Mouse (Mus musculus) liver, adult (tissue): Measurements from ENCODE around the gene Phactr1.

Experiments used
- GATA4 ChIP-seq: IDR thresholded peaks from 2 replicates; pipeline ENCODE4 v1.6.1; 2014; ENCODE audit warnings: mild to moderate bottlenecking, low read length; ENCODE audit not compliant: insufficient replicate concordance

Gene Phactr1

DNA sequence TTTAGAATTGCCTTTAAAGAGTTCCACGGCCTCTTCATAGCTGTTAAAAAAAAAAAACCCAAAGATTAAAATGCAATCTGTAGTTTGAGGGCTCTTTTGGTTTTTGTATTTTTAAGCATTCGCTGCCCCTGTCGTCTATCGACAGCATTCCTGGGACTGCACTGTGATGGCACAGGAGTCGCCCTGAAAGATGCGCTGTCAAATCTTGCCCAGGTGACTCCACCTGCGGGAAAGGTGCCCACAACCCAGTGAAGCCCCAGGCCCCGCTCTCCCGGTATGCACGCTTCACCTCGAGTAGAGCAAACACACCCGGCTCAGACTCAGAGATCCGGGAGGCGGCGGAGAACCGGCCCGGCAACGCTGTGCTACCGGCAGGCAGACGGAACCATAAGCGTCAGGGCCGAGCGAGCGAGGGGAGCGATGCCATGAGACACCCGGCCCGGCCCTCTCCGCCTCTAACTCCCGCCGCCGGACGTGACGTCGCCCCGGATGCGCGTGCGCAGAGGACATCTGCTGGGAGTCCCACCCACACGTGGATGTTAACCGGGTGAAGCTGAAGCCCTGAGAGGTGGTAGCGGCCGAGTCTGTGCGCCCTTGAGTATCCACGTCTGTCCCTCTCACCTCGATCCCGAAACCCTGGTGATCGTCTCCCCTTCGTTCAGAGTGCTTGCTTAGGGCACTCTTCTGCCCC lies 490.7 kb downstream of the Phactr1 start, which contains the start of gene Tbc1d7:
Gene Tbc1d7 (minus strand): TSS at position 482 of the 691 bp plus-strand sequence.
- peak; percentile 54; the same call in 1 of the 2 replicates for TF ChIP-seq GATA4

GRCm38 (mm10) chr13:43172036-43172713 lies 491.8 kb downstream of the Phactr1 start:
- TF ChIP-seq GATA4 = no peak

DNA sequence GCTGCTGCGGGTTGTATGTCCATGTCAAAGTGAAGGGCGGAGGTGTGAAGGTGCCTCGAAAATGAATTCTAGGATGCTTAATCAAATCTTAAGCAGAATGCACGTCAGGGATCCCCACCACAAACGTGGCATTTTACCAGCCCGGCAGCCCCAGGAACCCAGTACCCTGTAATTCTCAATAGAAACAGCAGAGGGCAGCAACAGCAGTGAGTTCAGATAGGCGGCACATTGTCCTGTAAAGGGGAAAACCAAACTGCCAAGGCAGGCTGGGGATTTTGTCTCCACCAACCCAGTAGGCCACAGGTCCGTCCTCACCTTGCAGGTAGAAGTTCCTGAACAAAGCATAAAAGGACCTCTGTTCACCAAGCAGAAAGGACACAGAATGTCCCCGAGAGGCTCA lies 492.8 kb downstream of the Phactr1 start:
- TF ChIP-seq GATA4 = no peak

DNA sequence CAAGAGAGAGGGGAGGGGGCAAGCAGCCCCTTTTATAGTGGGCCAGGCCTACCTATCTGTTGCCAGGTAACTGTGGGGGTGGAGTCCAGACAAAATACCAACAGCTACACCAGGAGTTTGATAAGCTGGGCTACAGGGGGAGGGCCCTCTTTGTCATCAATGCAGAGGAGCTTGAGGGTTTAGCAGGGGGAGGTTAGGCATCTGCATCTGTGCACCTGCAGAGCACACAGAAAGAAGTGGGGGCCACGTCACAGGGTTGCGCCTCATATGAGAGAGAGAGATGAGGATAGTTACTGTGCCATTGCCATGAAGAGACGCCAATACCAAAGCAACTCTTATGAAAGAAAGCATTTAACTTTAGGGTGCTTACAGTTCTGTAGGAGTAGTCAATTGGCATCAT lies 496.3 kb downstream of the Phactr1 start:
- TF ChIP-seq GATA4 = no peak

- no peak for TF ChIP-seq GATA4
Observed at GRCm38 (mm10) chr13:43177317-43177716, 496.9 kb downstream of the Phactr1 start.

- TF ChIP-seq GATA4 = no peak
Observed at GRCm38 (mm10) chr13:43181104-43181503, 500.7 kb downstream of the Phactr1 start.

DNA sequence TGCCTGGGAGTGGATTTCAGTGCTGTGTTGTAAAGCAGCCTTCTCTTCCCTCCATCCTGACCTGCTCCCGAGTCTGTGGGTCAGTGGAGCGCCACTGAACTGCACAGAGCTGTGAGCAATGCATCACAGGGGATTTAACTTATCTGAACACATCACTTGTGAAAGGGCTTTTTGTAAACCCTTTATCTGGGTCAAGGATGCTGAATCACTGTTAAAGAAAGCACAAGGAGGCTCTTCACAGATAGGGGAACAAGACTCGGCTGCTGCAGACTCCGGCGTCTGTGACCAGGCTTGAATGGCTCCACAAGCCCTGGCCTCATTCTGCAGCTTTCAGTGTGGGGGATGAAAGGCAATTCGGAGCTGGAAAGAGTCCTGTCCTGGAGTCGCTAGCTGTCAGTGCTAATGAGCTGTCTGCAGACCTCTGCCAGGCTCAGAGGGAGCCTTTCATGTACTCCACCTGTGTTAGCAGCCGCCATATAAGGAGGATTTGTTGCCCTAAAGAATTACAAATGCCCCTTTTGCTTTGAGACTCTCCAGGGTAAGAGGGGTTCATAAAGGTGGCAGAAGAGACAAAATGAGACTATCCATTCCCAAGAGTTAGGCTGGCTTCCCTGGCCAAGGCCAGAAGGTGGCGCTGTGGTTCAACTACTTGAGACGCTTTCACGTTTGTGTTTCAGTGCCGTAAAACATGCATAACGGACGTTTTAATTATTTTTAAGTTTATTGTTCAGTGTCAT lies 502.2 kb downstream of the Phactr1 start:
- TF ChIP-seq GATA4 = no peak

- no peak for TF ChIP-seq GATA4
Observed at GRCm38 (mm10) chr13:43183248-43184055, 503.0 kb downstream of the Phactr1 start.

DNA sequence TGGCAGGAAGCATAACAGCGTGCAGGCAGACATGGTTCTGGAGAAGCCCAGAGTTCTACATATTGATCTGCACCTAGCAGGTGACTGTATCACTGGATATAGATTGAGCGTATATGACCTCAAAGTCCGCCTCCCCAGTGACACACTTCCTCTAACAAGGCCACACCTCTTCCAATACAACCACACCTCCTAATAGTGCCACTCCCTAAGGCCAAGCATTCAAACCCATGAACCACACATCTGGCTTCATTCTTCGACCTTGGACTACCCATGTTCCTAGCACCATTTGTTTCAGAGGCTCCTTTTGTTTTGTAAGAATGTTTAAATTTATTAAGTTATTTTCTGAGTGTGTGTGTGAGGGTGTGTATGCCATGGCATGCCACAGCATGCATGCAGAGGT lies 507.3 kb downstream of the Phactr1 start:
- TF ChIP-seq GATA4 = no peak
